Mouse (Mus musculus) testis, adult 2 months (tissue): ENCODE results near the gene Ydjc. TPM values are rescaled to one million over a fixed set of nuclear protein-coding genes. Genes with fewer than 3 reads are reported as not detected.

ENCODE experiments used
- H3K27ac ChIP-seq: fragments of 200-500 bp; 2 replicates; pipeline ENCODE4 v1.5.1; 2012; ENCODE audit warnings: low read depth, low read length; ENCODE audit not compliant: control insufficient read depth, insufficient read depth
- H3K27me3 ChIP-seq: fragments of 200-500 bp; 2 replicates; pipeline ENCODE4 v1.6.1; 2012; ENCODE audit warnings: mild to moderate bottlenecking, low read length, moderate library complexity; ENCODE audit not compliant: control insufficient read depth, insufficient read depth
- H3K36me3 ChIP-seq: fragments of 200-500 bp; 2 replicates; pipeline ENCODE4 v1.6.1; 2012; ENCODE audit warnings: mild to moderate bottlenecking, low read length; ENCODE audit not compliant: control insufficient read depth, insufficient read depth
- H3K4me1 ChIP-seq: fragments of 200-500 bp; 2 replicates; pipeline ENCODE4 v1.6.1; 2012; ENCODE audit warnings: low read length; ENCODE audit not compliant: control insufficient read depth, insufficient read depth
- H3K4me3 ChIP-seq: fragments of 200-500 bp; 2 replicates; pipeline ENCODE4 v1.5.1; 2012; ENCODE audit warnings: low read depth, mild to moderate bottlenecking, low read length, moderate library complexity, mixed read lengths; ENCODE audit not compliant: control insufficient read depth
- CTCF ChIP-seq: fragments of 200-500 bp; IDR thresholded peaks from 2 replicates; pipeline ENCODE4 v1.5.1; 2012; ENCODE audit warnings: low read depth, mild to moderate bottlenecking, inconsistent platforms, low read length, moderate library complexity; ENCODE audit not compliant: control insufficient read depth, insufficient read depth, insufficient replicate concordance
- POLR2A ChIP-seq: fragments of 200-500 bp; IDR thresholded peaks from 2 replicates; pipeline ENCODE4 v1.6.1; 2012; ENCODE audit warnings: low read depth, mild to moderate bottlenecking, inconsistent platforms, low read length, moderate library complexity; ENCODE audit not compliant: control insufficient read depth
- polyA plus RNA-seq: library from polyadenylated mRNA; depleted of rRNA; stranded (reverse); fragments of >200 nt; gene quantifications from 2 replicates; pipeline ENCODE4 v1.2.3, GENCODE M21; 2012; rRNA removed

Gene Ydjc
- polyA plus RNA-seq = 51.5 and 58.7 TPM in 2 replicates

- Histone ChIP-seq H3K27ac (peak within 1 kb of the TSS; percentile 73), H3K27me3 (no peaks in the 10 kb centered on the region), H3K4me3 (peak within 1 kb of the TSS; percentile 86), H3K36me3 (no peaks in the 10 kb centered on the region), H3K4me1 (peaks cover 5% of the 10 kb centered on the region)
- TF ChIP-seq CTCF = no peak
- TF ChIP-seq POLR2A = peak; percentile 46; the same call in 1 of the 2 replicates
Observed at GRCm38 (mm10) chr16:17144339-17144738, at the start of gene Ydjc. TSS of gene Ydjc (plus strand) at chr16:17144621.

GRCm38 (mm10) chr16:17096938-17097337, 47.5 kb upstream of the Ydjc start:
- Histone ChIP-seq H3K36me3 (peaks cover 12% of the 10 kb centered on the region), H3K4me1 (no peaks in the 10 kb centered on the region), H3K27ac (no peak overlapping the region), H3K4me3 (no peak overlapping the region), H3K27me3 (no peaks in the 10 kb centered on the region)
- no peak for TF ChIP-seq CTCF
- TF ChIP-seq POLR2A = no peak

GRCm38 (mm10) chr16:17102630-17103220, 41.7 kb upstream of the Ydjc start:
- H3K4me1 ChIP-seq = no peaks in the 10 kb centered on the region
- H3K27me3 ChIP-seq = no peaks in the 10 kb centered on the region
- no peak overlapping the region for H3K4me3 ChIP-seq
- no peak overlapping the region for H3K27ac ChIP-seq
- H3K36me3 ChIP-seq = no peaks in the 10 kb centered on the region; the same call in 1 of the 2 replicates
- TF ChIP-seq POLR2A = no peak
- TF ChIP-seq CTCF = no peak

GRCm38 (mm10) chr16:17104600-17104999, 39.8 kb upstream of the Ydjc start:
- H3K36me3 ChIP-seq = no peaks in the 10 kb centered on the region; the same call in 1 of the 2 replicates
- H3K4me1 ChIP-seq = no peaks in the 10 kb centered on the region
- H3K27ac ChIP-seq = no peak overlapping the region
- TF ChIP-seq POLR2A (no peak), CTCF (no peak)
- no peaks in the 10 kb centered on the region for H3K27me3 ChIP-seq
- H3K4me3 ChIP-seq = no peak overlapping the region

- peaks cover 2% of the 10 kb centered on the region for H3K4me1 ChIP-seq
- no peaks in the 10 kb centered on the region; the same call in 1 of the 2 replicates for H3K36me3 ChIP-seq
- peak within 1 kb of the TSS; percentile 84 for H3K27ac ChIP-seq
- H3K4me3 ChIP-seq = peak within 1 kb of the TSS; percentile 93
- TF ChIP-seq CTCF = no peak
- TF ChIP-seq POLR2A = peak; percentile 78
- no peaks in the 10 kb centered on the region for H3K27me3 ChIP-seq
Observed at GRCm38 (mm10) chr16:17110771-17111743, 33.4 kb upstream of the Ydjc start, which contains the start of gene Ppil2. TSS of gene Ppil2 (minus strand) at chr16:17111257.

- Histone ChIP-seq H3K4me1 (peaks cover 3% of the 10 kb centered on the region), H3K27me3 (no peaks in the 10 kb centered on the region), H3K36me3 (no peaks in the 10 kb centered on the region), H3K27ac (no peak overlapping the region), H3K4me3 (no peak overlapping the region)
- no peak for TF ChIP-seq CTCF
- TF ChIP-seq POLR2A = no peak
Observed at GRCm38 (mm10) chr16:17117309-17117799, 27.1 kb upstream of the Ydjc start.

- TF ChIP-seq CTCF (no peak), POLR2A (peak; percentile 85; the same call in 1 of the 2 replicates)
- Histone ChIP-seq H3K27me3 (no peaks in the 10 kb centered on the region), H3K27ac (peak overlapping the region; percentile 69), H3K4me3 (peak overlapping the region; percentile 86), H3K4me1 (peaks cover 12% of the 10 kb centered on the region), H3K36me3 (no peaks in the 10 kb centered on the region)
Observed at GRCm38 (mm10) chr16:17121569-17121968, 22.9 kb upstream of the Ydjc start.
